Mouse (Mus musculus) fat pad, adult 2 months (tissue): ENCODE results near the gene Alk.

Experiments
- DNase-seq: peaks from one replicate; pipeline ENCODE4 v3.0.0-alpha.2; 2011; ENCODE audit warnings: low read depth, low spot score; ENCODE audit errors: extremely low read depth

The Alk gene

GRCm38 (mm10) chr17:72401861-72402260, 202.6 kb downstream of the Alk start:
- no peak for DNase-seq

- DNase-seq: no peak
Observed at GRCm38 (mm10) chr17:72401349-72401748, 203.1 kb downstream of the Alk start.

DNA sequence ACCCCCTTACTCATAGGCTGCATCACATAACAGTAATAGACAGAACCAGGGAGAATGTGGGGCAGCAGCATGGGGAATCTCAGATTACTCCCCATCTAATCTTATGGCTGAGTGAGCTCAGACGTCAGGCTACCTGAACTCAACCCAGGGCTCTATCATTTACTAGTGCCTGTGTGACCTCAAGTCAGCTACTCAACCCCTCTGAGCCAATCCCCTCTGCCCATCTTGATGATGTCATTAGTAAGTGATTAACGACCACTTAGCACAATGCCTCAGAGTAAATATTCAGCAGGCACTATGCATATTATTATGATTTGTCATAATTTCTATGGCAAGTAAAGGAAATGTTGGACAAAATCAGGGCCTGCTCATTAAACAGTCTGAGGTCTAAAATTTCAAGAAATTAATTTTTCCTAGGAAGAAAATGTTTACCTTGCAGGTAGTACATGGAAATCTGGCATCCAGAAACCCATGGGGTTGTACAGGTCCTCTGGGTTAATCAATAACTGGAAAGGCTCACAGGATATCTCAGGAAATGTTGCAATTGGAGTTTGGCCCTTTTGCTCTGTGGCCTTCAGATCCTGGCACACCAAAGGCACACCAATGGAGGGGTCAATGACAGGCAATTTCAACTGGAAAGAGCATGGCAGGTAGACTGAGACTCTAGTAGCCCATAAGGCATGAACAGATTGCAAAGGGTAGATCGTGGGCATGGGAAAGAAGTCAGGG, 204.9 kb downstream of the Alk start:
- no peak for DNase-seq

DNA sequence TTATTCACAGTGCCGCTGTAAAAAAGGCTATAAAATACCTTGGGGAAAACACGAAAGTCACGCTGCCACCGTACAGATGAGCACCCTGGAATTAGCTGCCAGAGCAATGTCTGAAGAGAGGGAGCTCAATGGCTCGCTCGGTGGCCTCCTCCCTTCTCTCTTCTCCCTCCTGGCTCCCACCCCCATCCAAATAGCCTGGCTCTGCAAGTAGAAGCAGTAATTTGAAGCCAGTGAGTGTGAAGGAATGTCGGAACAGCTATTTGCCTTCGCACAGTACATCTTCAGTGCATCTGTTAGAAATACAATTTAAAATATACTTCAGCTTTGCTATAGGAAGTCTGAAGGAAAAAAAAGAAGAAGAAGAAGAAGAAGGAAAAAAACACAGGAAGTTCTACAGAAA, 208.5 kb downstream of the Alk start:
- no peak for DNase-seq

DNA sequence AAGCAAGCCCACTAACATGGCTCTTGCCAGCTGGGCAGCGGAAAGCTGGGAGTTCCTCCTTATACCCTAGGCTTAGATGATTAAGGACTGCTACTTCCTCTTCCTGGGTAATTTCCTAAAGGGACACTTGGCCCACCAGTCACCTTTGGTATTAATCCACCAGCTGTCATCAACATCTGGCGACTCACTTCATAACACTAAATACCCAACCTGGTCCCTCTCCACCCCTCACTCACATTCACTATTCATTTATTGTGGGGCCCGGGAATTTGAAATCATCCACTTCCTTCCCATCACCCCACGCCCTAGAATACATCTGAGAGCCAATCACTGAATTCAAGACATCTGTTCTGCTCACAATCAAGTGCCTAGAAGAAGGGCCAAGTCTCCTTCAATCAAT, 235.4 kb downstream of the Alk start:
- DNase-seq: no peak

GRCm38 (mm10) chr17:72362811-72363496, 241.5 kb downstream of the Alk start:
- no peak for DNase-seq

- DNase-seq: no peak
Observed at GRCm38 (mm10) chr17:72361961-72362360, 242.5 kb downstream of the Alk start.

- no peak for DNase-seq
Observed at GRCm38 (mm10) chr17:72356759-72357302, 247.6 kb downstream of the Alk start.

DNA sequence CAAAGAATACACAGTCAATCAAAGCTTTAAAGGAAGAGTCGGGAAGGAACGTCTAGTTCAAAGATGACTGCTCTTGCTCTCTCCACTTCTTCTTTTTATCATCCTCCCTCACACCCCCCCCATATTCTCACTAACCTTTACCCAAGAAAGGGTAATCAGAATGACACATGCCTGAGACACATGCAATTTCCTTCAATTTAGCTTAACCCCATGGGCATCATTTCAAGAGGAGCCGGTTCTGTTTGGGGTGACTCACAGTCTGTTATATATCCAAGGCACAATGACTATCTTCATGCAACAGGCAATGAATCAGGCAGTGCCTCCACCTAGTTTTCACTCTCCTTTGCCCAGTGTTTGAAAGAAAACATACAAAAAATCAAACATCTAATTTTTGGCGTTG, 265.0 kb downstream of the Alk start:
- no peak for DNase-seq

- DNase-seq: no peak
Observed at GRCm38 (mm10) chr17:72332909-72333308, 271.5 kb downstream of the Alk start.

GRCm38 (mm10) chr17:72325941-72326340, 278.5 kb downstream of the Alk start:
- DNase-seq: no peak

DNA sequence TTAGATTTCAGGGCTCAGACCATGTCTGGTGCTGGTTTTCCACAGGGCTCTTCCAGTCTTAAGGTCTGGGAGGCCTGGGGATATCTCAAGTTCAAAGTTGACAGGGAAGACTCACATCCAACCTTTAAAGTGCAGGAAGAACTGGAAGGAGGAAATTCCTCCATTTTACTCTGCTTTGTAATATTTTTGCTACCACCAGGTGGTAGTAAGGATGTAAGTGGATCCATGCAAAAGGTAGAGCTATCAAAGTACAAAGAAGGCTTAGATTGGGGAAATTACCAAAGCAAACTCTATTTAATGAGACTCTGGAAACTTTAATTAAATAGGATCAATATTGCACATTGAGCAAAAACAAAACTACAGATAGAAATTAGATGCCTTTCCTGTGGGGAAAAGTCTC, 284.9 kb downstream of the Alk start:
- no peak for DNase-seq

DNA sequence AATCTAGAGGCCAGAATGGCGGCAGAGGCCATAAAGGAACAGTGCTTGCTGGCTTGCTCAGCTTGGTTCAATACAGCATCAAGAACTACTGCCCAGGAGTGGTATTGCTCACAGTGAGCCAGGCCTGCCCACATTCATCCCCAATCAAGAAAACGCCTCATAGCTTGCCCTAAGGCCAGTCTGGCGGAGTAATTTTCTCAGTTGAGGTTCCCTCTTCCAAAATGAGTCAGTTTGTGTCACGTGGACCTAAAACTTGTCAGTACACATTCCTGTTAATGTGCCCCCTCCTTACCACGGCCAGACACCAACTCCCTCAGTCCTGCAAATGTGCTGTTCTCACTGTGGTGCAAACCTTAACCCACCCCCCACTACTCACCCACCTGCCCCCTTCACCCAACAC, 304.8 kb downstream of the Alk start:
- no peak for DNase-seq

DNA sequence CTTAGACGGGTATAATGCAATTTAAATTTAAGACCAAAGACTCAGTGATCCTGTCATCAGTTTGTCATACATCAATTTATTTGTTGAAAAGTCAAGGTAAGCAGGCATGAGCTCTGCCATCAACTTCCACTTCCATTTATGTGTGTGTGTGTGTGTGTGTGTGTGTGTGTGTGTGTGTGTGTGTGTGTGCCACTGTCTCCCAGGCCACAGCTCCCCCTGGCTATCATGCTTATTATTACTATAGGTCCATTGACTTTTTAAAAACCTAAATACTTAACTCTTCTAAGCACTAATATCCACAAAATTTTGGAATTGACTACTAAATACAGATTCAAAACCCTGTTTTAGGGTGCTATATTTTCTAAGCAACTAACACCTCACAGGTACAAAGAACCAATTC, 308.1 kb downstream of the Alk start:
- no peak for DNase-seq

DNA sequence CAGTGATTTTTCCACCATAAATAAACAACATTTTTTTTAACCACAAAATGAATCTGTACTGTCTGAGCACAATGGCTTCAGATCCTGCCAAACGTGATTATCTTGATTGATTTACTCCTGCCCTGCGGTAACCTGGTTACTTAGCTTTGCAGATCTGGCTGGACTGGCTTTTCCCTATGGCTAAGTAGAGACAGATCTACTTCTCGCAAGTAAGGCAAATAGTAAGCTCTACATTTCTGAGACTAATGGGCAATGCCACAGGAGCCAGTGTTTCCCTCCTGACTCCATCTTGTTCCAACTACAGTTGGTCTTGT, 311.2 kb downstream of the Alk start:
- no peak for DNase-seq

- DNase-seq: no peak
Observed at GRCm38 (mm10) chr17:72292444-72293266, 311.8 kb downstream of the Alk start.

GRCm38 (mm10) chr17:72285961-72286360, 318.5 kb downstream of the Alk start:
- DNase-seq: no peak

DNA sequence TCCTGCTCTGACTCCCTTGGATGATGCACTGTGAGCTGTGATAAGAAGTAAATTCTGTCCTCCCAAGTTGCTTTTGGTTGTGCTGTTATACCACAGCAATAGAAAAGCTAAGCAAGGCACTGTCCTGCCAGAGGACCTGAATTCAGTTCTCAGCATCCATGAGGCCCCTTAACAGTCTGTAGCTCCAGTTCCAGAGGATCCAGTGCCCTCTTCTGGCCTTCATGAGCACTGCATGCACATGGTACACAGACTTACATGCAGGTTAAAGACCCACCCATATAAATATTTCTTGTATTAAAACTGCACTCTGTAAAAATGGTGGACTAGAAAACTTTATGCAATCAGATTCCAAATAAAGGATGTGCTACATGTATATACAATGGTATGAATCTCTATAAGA, 326.1 kb downstream of the Alk start:
- no peak for DNase-seq

DNA sequence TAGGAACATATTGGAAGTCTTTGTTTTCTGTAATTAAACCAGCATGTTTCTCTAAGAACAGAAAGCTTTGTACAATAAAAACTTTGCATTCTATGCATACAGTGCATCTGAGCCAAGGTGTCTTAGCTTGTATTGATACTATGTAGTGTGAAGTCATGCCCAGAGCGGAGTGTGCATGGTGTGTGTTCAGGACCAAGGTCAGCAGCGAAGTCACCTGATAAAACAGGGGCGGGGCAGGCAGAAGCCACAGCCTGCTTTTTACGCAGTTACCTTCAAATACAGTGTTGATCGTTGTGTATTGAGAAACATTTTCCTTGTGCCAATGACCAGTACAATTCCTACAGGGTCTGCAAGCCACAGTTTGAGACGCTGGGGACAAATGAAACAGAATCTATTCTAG, 327.6 kb downstream of the Alk start:
- DNase-seq: no peak

GRCm38 (mm10) chr17:72275391-72275904, 329.0 kb downstream of the Alk start:
- DNase-seq: no peak

GRCm38 (mm10) chr17:72274205-72274604, 330.2 kb downstream of the Alk start:
- no peak for DNase-seq

GRCm38 (mm10) chr17:72271640-72272039, 332.8 kb downstream of the Alk start:
- DNase-seq: no peak
